Mouse (Mus musculus) limb, embryonic 11.5 days (tissue): ENCODE data around the gene Rnd2. TPM values are rescaled to one million over a fixed set of nuclear protein-coding genes. Genes with fewer than 3 reads are reported as not detected.
"Not testable (repeated sequence)": the region's sequence is repeated elsewhere in the genome, so short reads cannot be mapped to it uniquely, and the experiment has no call there.

Experiments
- ATAC-seq: fragments of 200-750 bp; cut with Nextera tagmentation; 2 replicates; pipeline ENCODE4 v1.8.0; 2017; ENCODE audit warnings: low read depth; ENCODE audit not compliant: insufficient number of reproducible peaks, low FRiP score, low TSS enrichment
- DNase-seq: peaks from one replicate; pipeline ENCODE4 v3.0.0-alpha.2; 2015; ENCODE audit warnings: low spot score
- H3K27ac ChIP-seq: fragments of 300-500 bp; sonication (generic); replicated peaks from 2 replicates; pipeline ENCODE4 v1.5.1; 2014; ENCODE audit warnings: low read depth, mild to moderate bottlenecking, low read length
- H3K27me3 ChIP-seq: fragments of 300-500 bp; sonication (generic); 2 replicates; pipeline ENCODE4 v1.6.1; 2014; ENCODE audit warnings: mild to moderate bottlenecking, low read length, mixed read lengths; ENCODE audit not compliant: control insufficient read depth, insufficient read depth
- H3K36me3 ChIP-seq: fragments of 300-500 bp; sonication (generic); 2 replicates; pipeline ENCODE4 v1.6.1; 2014; ENCODE audit warnings: mild to moderate bottlenecking, low read length, moderate library complexity, mixed read lengths; ENCODE audit not compliant: control insufficient read depth, insufficient read depth
- H3K4me1 ChIP-seq: fragments of 300-500 bp; sonication (generic); 2 replicates; pipeline ENCODE4 v1.6.1; 2014; ENCODE audit warnings: low read length, mixed read lengths; ENCODE audit not compliant: control insufficient read depth, insufficient read depth
- H3K4me2 ChIP-seq: fragments of 300-500 bp; sonication (generic); 2 replicates; pipeline ENCODE4 v1.6.1; 2014; ENCODE audit warnings: low read depth, mild to moderate bottlenecking, moderate library complexity; ENCODE audit not compliant: severe bottlenecking
- H3K4me3 ChIP-seq: fragments of 300-500 bp; sonication (generic); 2 replicates; pipeline ENCODE4 v1.5.1; 2014; ENCODE audit warnings: low read depth, low read length
- H3K9ac ChIP-seq: fragments of 300-500 bp; sonication (generic); 2 replicates; pipeline ENCODE4 v1.6.1; 2014; ENCODE audit warnings: mild to moderate bottlenecking, low read length
- H3K9me3 ChIP-seq: fragments of 300-500 bp; sonication (generic); 2 replicates; pipeline ENCODE4 v1.6.1; 2016; ENCODE audit warnings: low read length; ENCODE audit not compliant: control insufficient read depth
- WGBS: fragments of 180-500 bp; shearing (Covaris S2); extraction: QIAGEN DNeasy Blood & Tissue Kit; methylation state at CpG from one replicate; pipeline ENCODE4 v1.1.7; 2014; 5-methylcytosine and 5-hydroxymethylcytosine counted together
- polyA plus RNA-seq: library from polyadenylated mRNA; unstranded; fragments of >200 nt; fragmentation: Nextera tagmentation; extraction: Ambion mirVana; gene quantifications from 2 replicates; pipeline ENCODE4 v1.2.1, GENCODE M21; 2014

Gene Rnd2
- polyA plus RNA-seq, 1 experiment from 2014 or later = 4.8 TPM

DNA sequence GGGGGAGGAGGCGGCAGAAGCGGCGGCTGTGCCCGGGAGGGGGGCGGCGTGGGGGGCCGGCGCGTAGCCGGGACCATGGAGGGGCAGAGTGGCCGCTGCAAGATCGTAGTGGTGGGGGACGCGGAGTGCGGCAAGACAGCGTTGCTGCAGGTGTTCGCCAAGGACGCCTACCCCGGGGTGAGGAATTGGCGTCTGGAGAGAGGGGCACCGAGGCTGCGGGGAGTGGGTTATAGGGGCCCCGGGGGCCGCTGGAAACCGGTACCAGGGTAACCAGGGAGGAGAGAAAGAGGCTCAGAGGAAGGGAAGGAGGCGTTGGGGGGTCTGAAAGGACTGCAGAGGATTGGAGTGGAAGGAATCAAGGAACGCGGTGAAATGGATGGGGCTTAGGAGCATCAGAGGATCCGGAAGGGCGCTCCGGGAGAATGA is 3.5 kb downstream of the Rnd2 start:
- ATAC-seq (peak; percentile 48; the same call in 1 of the 2 replicates), DNase-seq (no peak)
- Histone ChIP-seq H3K4me3 (peak overlapping the region; percentile 71), H3K9ac (peak overlapping the region; percentile 66), H3K9me3 (no peaks in the 10 kb centered on the region), H3K4me1 (peaks cover 27% of the 10 kb centered on the region), H3K36me3 (no peaks in the 10 kb centered on the region), H3K27me3 (no peaks in the 10 kb centered on the region), H3K4me2 (peak overlapping the region; percentile 94), H3K27ac (no peak overlapping the region)
- under 1% methylated on average over 31 of the region's 31 CpGs for WGBS

- 3% methylated on average over 13 of the region's 13 CpGs for WGBS
- Histone ChIP-seq H3K36me3 (no peaks in the 10 kb centered on the region), H3K9ac (peak overlapping the region; percentile 66), H3K27me3 (no peaks in the 10 kb centered on the region), H3K4me2 (peak overlapping the region; percentile 94), H3K4me3 (peak overlapping the region; percentile 71), H3K9me3 (no peaks in the 10 kb centered on the region), H3K27ac (no peak overlapping the region), H3K4me1 (peaks cover 26% of the 10 kb centered on the region)
- no peak for ATAC-seq
- DNase-seq = no peak
Observed at GRCm38 (mm10) chr11:101468731-101469130, 3.9 kb downstream of the Rnd2 start.

- Histone ChIP-seq H3K4me1 (peaks cover 21% of the 10 kb centered on the region; the same call in 1 of the 2 replicates), H3K9ac (no peak overlapping the region)
Observed at GRCm38 (mm10) chr11:101469155-101469554, 4.4 kb downstream of the Rnd2 start.

GRCm38 (mm10) chr11:101470206-101470605 is 5.4 kb downstream of the Rnd2 start:
- Histone ChIP-seq H3K4me1 (peaks cover 15% of the 10 kb centered on the region; the same call in 1 of the 2 replicates), H3K4me3 (no peak overlapping the region), H3K27me3 (no peaks in the 10 kb centered on the region), H3K9me3 (no peaks in the 10 kb centered on the region), H3K9ac (no peak overlapping the region), H3K4me2 (no peak overlapping the region), H3K36me3 (no peaks in the 10 kb centered on the region), H3K27ac (no peak overlapping the region)
- no peak for DNase-seq
- no peak for ATAC-seq
- WGBS = 59% methylated on average over 7 of the region's 7 CpGs

More at GRCm38 (mm10) chr11:101469155-101469554, 4.4 kb downstream of the Rnd2 start:
- H3K9me3 ChIP-seq = no peaks in the 10 kb centered on the region
- peak overlapping the region; percentile 71; the same call in 1 of the 2 replicates for H3K4me3 ChIP-seq
- no peak overlapping the region for H3K27ac ChIP-seq
- H3K4me2 ChIP-seq = peak overlapping the region; percentile 94
- no peaks in the 10 kb centered on the region for H3K36me3 ChIP-seq
- 79% methylated on average over 4 of the region's 4 CpGs for WGBS
- no peak for DNase-seq
- no peak for ATAC-seq
- H3K27me3 ChIP-seq = no peaks in the 10 kb centered on the region

GRCm38 (mm10) chr11:101471926-101472325 is 7.1 kb downstream of the Rnd2 start:
- H3K27me3 ChIP-seq = no peaks in the 10 kb centered on the region
- no peak for ATAC-seq
- H3K4me3 ChIP-seq = no peak overlapping the region
- H3K9me3 ChIP-seq = no peaks in the 10 kb centered on the region
- peaks cover 11% of the 10 kb centered on the region; the same call in 1 of the 2 replicates for H3K4me1 ChIP-seq
- H3K4me2 ChIP-seq = no peak overlapping the region
- WGBS = 73% methylated on average over 3 of the region's 3 CpGs
- H3K27ac ChIP-seq = no peak overlapping the region
- H3K9ac ChIP-seq = no peak overlapping the region
- H3K36me3 ChIP-seq = no peaks in the 10 kb centered on the region
- DNase-seq = no peak

- WGBS = 48% methylated on average over 7 of the region's 7 CpGs
- Histone ChIP-seq H3K27ac (no peak overlapping the region), H3K36me3 (no peaks in the 10 kb centered on the region), H3K27me3 (no peaks in the 10 kb centered on the region), H3K4me2 (no peak overlapping the region), H3K9me3 (no peaks in the 10 kb centered on the region), H3K9ac (no peak overlapping the region), H3K4me3 (no peak overlapping the region), H3K4me1 (peaks cover 11% of the 10 kb centered on the region; the same call in 1 of the 2 replicates)
- ATAC-seq (no peak), DNase-seq (no peak)
Observed at GRCm38 (mm10) chr11:101472336-101472735, 7.5 kb downstream of the Rnd2 start.

DNA sequence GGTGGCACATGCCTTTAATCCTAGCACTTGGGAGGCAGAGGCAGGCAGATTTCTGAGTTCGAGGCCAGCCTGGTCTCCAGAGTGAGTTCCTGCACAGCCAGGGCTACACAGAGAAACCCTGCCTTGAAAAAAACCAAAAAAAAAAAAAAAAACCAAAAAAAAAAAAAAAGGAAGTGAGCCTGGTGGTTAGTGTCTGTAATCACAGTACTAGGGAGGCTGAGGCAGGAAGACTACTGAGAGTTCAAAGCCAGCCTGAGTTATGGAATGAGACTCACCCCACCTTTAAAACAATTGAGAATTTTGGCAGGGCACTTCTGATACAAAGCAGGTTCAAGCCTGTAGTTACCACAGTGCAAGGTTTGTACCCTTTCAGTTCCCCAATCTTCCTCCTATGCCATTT is 8.9 kb downstream of the Rnd2 start:
- H3K4me2 ChIP-seq, H3K9me3 ChIP-seq, H3K9ac ChIP-seq, ATAC-seq, H3K27me3 ChIP-seq, H3K27ac ChIP-seq, H3K36me3 ChIP-seq, H3K4me1 ChIP-seq, H3K4me3 ChIP-seq, DNase-seq: not testable (repeated sequence)
- 71% methylated on average over 1 of the region's 1 CpGs for WGBS

- DNase-seq = no peak
- Histone ChIP-seq H3K4me1 (no peaks in the 10 kb centered on the region; the same call in 1 of the 2 replicates), H3K27me3 (no peaks in the 10 kb centered on the region), H3K9ac (no peak overlapping the region), H3K4me2 (no peak overlapping the region), H3K9me3 (no peaks in the 10 kb centered on the region), H3K27ac (no peak overlapping the region), H3K36me3 (no peaks in the 10 kb centered on the region), H3K4me3 (no peak overlapping the region)
- WGBS = 87% methylated on average over 5 of the region's 5 CpGs
- no peak for ATAC-seq
Observed at GRCm38 (mm10) chr11:101474298-101474697, 9.5 kb downstream of the Rnd2 start.

DNA sequence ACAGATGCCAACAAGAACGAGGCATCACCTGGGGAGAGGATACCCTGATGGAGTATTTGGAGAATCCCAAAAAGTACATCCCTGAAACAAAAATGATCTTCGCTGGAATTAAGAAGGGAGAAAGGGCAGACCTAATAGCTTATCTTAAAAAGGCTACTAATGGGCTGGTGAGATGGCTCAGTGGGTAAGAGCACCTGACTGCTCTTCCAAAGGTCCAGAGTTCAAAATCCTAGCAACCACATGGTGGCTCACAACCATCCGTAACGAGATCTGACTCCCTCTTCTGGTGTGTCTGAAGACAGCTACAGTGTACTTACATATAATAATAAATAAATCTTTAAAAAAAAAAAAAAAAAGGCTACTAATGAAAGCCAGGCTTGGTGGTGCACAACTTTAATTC is 11.6 kb downstream of the Rnd2 start:
- H3K27ac ChIP-seq, ATAC-seq, H3K9ac ChIP-seq, H3K27me3 ChIP-seq, H3K4me1 ChIP-seq, H3K4me2 ChIP-seq, H3K9me3 ChIP-seq, H3K4me3 ChIP-seq, H3K36me3 ChIP-seq, DNase-seq: not testable (repeated sequence)
- 88% methylated on average over 4 of the region's 4 CpGs for WGBS
